Mouse (Mus musculus) thymus, adult 2 months (tissue): ENCODE results near the gene L3hypdh.

Source experiments
- CTCF ChIP-seq: fragments of 200-500 bp; IDR thresholded peaks from 2 replicates; pipeline ENCODE4 v1.5.1; 2012; ENCODE audit warnings: mild to moderate bottlenecking, control low read depth, low read length, moderate library complexity, borderline replicate concordance; ENCODE audit not compliant: control insufficient read depth, poor library complexity, insufficient read depth; ENCODE audit errors: extremely low read depth
- POLR2A ChIP-seq: fragments of 200-500 bp; IDR thresholded peaks from 2 replicates; pipeline ENCODE4 v1.6.1; 2012; ENCODE audit warnings: mild to moderate bottlenecking, low read length, control low read depth, moderate library complexity; ENCODE audit not compliant: control insufficient read depth, poor library complexity, insufficient read depth; ENCODE audit errors: extremely low read depth

DNA sequence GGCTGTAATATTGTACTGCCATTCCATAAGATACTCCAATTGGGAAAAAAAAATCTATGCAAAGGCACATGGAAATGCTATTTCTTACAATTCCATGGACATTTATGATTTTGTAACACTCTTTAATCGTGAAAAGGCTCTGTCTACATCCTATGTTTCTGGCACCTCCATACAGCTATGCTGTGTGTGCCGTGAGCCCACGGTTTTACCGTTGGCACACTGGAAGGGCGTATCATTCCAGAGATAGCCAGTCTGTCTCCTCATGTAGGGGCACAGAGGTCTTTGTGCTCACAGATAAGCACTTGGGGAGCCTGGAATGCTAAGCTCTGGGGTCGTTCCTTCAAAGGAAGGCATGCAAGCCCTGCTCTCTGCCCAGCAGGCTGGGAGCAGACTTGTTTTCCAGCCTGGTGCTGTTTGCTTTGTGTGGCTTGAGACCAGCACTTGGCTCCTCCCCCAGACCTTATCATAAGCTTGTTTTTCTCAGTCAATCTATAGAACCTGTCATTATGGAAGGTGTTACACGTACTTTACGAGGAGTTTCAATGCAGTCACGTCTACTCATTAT lies 49.1 kb downstream of the L3hypdh start:
- TF ChIP-seq CTCF (no peak), POLR2A (no peak)
